Mouse (Mus musculus): ENCODE data around the gene Krtap3-2. TPM values are rescaled to one million over a fixed set of nuclear protein-coding genes. Genes with fewer than 3 reads are reported as not detected.
A peak's percentile ranks its signal among the peaks of the same experiment; 100 is the strongest.

Krtap3-2 gene
- polyA plus RNA-seq, 1 experiment from 2014 or later, result 0.19 TPM

DNA sequence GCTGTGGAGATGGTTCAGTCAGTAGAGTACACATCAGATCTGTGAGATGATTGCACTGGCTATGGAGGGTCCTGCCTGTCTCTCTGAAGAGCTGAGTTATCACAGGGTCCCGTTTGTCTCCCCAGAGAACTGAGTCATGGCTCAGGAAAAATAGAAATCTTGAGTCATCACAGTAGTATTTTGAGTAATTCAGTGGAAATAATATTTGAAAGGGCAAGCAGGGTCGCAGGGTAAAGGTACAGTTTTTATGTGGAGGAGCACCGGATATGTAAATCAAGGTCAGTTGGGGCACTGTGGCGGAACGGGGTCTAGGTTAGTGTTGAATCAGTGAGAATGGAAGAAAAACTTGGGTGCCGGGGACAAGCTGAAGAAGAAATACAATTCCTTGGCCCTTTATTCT lies 5.9 kb upstream of the Krtap3-2 start:
- Histone ChIP-seq H3K27me3 (ENCODE audit: control insufficient read depth, insufficient read depth, low read length) (no peaks in the 10 kb centered on the region), H3K9ac (ENCODE audit: low read length) (no peak overlapping the region), H3K4me2 (replicated peaks; ENCODE audit: low read depth) (no peak overlapping the region), H3K4me1 (replicated peaks; ENCODE audit: control insufficient read depth, insufficient read depth) (no peaks in the 10 kb centered on the region), H3K4me3 (ENCODE audit: low read depth, low read length) (no peak overlapping the region), H3K36me3 (ENCODE audit: control insufficient read depth, insufficient read depth, low read length) (no peaks in the 10 kb centered on the region), H3K27ac (replicated peaks) (no peak overlapping the region), H3K9me3 (ENCODE audit: control insufficient read depth, low read length) (no peaks in the 10 kb centered on the region)
- no peak for ATAC-seq (ENCODE audit: low FRiP score, low TSS enrichment)
- DNase-seq (ENCODE audit: low spot score), result no peak
- 79% methylated on average over 6 of the region's 6 CpGs for WGBS
- TF ChIP-seq EP300 (optimal IDR thresholded peaks at IDR 0.05) (no peak), CTCF (IDR thresholded peaks at IDR 0.05; ENCODE audit: low read depth) (no peak)

DNA sequence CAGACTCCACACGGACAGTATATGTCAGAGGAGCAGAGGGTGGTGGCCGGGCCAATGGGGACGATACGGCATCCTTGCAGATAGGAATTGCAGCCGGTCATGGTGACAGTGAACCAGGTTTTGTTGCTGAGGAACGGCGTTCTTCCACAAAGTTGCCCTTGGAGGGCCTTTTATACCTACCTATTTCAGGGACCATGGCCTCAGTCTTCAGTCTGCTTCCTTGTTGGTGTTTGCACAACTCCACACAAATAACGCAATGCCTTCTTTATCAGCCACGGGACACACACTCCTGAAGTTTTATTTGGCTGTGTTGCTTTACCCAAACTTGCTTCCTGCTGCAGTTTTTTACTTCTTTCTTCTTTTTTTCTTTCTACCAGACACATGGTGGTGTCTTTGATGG lies 2.7 kb upstream of the Krtap3-2 start, which contains the start of gene Gm11939:
Gm11939 (minus strand) TSS at position 101 of the 400 bp plus-strand sequence.
- Histone ChIP-seq H3K9me3 (ENCODE audit: control insufficient read depth, low read length) (no peaks in the 10 kb centered on the region), H3K4me2 (replicated peaks; ENCODE audit: low read depth) (no peak within 1 kb of the TSS), H3K4me1 (replicated peaks; ENCODE audit: control insufficient read depth, insufficient read depth) (no peaks in the 10 kb centered on the region), H3K36me3 (ENCODE audit: control insufficient read depth, insufficient read depth, low read length) (no peaks in the 10 kb centered on the region), H3K4me3 (ENCODE audit: low read depth, low read length) (no peak within 1 kb of the TSS), H3K27ac (replicated peaks) (no peak within 1 kb of the TSS), H3K9ac (ENCODE audit: low read length) (no peak within 1 kb of the TSS), H3K27me3 (ENCODE audit: control insufficient read depth, insufficient read depth, low read length) (no peaks in the 10 kb centered on the region)
- ATAC-seq (ENCODE audit: low FRiP score, low TSS enrichment) (no peak), DNase-seq (ENCODE audit: low spot score) (no peak)
- TF ChIP-seq CTCF (IDR thresholded peaks at IDR 0.05; ENCODE audit: low read depth) (no peak), EP300 (optimal IDR thresholded peaks at IDR 0.05) (no peak)
- 82% methylated on average over 9 of the region's 9 CpGs for WGBS

- no peaks in the 10 kb centered on the region for H3K27me3 ChIP-seq (ENCODE audit: control insufficient read depth, insufficient read depth, low read length)
- no peak overlapping the region for H3K4me2 ChIP-seq (replicated peaks; ENCODE audit: low read depth)
- no peaks in the 10 kb centered on the region for H3K9me3 ChIP-seq (ENCODE audit: control insufficient read depth, low read length)
- TF ChIP-seq CTCF (IDR thresholded peaks at IDR 0.05; ENCODE audit: low read depth), result no peak
- no peak for TF ChIP-seq EP300 (optimal IDR thresholded peaks at IDR 0.05)
- H3K4me1 ChIP-seq (replicated peaks; ENCODE audit: control insufficient read depth, insufficient read depth), result no peaks in the 10 kb centered on the region
- no peak overlapping the region for H3K4me3 ChIP-seq (ENCODE audit: low read depth, low read length)
- no peak for DNase-seq (ENCODE audit: low spot score)
- H3K9ac ChIP-seq (ENCODE audit: low read length), result no peak overlapping the region
- H3K27ac ChIP-seq (replicated peaks), result no peak overlapping the region
- 59% methylated on average over 3 of the region's 3 CpGs for WGBS
- H3K36me3 ChIP-seq (ENCODE audit: control insufficient read depth, insufficient read depth, low read length), result no peaks in the 10 kb centered on the region
- ATAC-seq (ENCODE audit: low FRiP score, low TSS enrichment), result no peak
Measured at GRCm38 (mm10) chr11:99557976-99558745, 1.5 kb upstream of the Krtap3-2 start.

DNA sequence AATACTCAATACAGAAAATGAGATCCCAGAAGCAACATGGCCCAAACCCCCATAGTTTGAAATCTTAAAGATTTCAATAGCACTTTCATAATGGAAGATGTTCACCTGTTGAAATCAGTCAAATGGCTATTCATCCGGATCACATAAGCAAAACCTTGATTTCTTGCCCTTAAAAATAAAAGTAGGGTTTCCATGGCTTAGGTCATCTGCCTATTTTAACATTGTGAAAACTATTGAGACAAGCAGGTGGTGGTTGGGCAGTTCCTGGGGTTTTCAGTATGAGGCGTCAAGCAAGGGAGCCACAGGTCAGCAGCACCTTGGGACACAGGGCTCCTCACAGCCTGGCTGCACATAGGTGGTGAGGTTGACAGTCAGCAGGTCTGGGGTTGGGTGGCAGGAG lies 458 bp downstream of the Krtap3-2 start:
- no peaks in the 10 kb centered on the region for H3K4me1 ChIP-seq (replicated peaks; ENCODE audit: control insufficient read depth, insufficient read depth)
- no peak for DNase-seq (ENCODE audit: low spot score)
- H3K4me2 ChIP-seq (replicated peaks; ENCODE audit: low read depth), result no peak overlapping the region
- 90% methylated on average over 2 of the region's 2 CpGs for WGBS
- no peak overlapping the region for H3K4me3 ChIP-seq (ENCODE audit: low read depth, low read length)
- H3K27me3 ChIP-seq (ENCODE audit: control insufficient read depth, insufficient read depth, low read length), result no peaks in the 10 kb centered on the region
- no peaks in the 10 kb centered on the region for H3K9me3 ChIP-seq (ENCODE audit: control insufficient read depth, low read length)
- no peak overlapping the region for H3K9ac ChIP-seq (ENCODE audit: low read length)
- H3K27ac ChIP-seq (replicated peaks), result no peak overlapping the region
- ATAC-seq (ENCODE audit: low FRiP score, low TSS enrichment), result no peak
- TF ChIP-seq CTCF (IDR thresholded peaks at IDR 0.05; ENCODE audit: low read depth) (no peak), EP300 (optimal IDR thresholded peaks at IDR 0.05) (no peak)
- no peaks in the 10 kb centered on the region for H3K36me3 ChIP-seq (ENCODE audit: control insufficient read depth, insufficient read depth, low read length)

DNA sequence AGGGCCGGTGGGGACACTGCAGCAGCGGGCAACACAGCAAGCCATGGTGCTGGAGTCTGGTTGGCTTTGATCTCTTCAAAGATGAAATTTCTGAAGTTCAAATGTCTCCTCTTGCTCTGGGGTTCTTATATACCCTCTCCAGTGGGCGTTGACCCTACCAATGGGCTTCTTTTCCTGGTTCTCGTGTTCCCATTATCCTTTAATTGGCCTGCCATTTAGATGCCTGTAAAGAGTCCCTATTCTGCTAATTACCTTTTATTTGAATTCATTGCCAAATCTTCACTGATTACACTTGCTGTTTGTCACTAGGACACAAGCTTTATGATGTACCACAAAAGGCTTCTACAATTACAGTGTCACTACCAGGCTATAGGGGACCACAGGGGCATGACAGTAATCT lies 5.9 kb downstream of the Krtap3-2 start, which contains the start of gene Krtap3-3:
Krtap3-3 (minus strand) TSS at position 101 of the 400 bp plus-strand sequence.
- Histone ChIP-seq H3K9ac (ENCODE audit: low read length) (no peak within 1 kb of the TSS), H3K9me3 (ENCODE audit: control insufficient read depth, low read length) (no peaks in the 10 kb centered on the region), H3K4me3 (ENCODE audit: low read depth, low read length) (no peak within 1 kb of the TSS), H3K36me3 (ENCODE audit: control insufficient read depth, insufficient read depth, low read length) (no peaks in the 10 kb centered on the region), H3K4me2 (replicated peaks; ENCODE audit: low read depth) (no peak within 1 kb of the TSS), H3K27me3 (ENCODE audit: control insufficient read depth, insufficient read depth, low read length) (no peaks in the 10 kb centered on the region), H3K27ac (replicated peaks) (no peak within 1 kb of the TSS), H3K4me1 (replicated peaks; ENCODE audit: control insufficient read depth, insufficient read depth) (no peaks in the 10 kb centered on the region)
- 68% methylated on average over 2 of the region's 4 CpGs for WGBS
- no peak for TF ChIP-seq CTCF (IDR thresholded peaks at IDR 0.05; ENCODE audit: low read depth)
- TF ChIP-seq EP300 (optimal IDR thresholded peaks at IDR 0.05), result no peak
- ATAC-seq (ENCODE audit: low FRiP score, low TSS enrichment) (no peak), DNase-seq (ENCODE audit: low spot score) (no peak)

GRCm38 (mm10) chr11:99547892-99548291 lies 8.8 kb downstream of the Krtap3-2 start:
- ATAC-seq (ENCODE audit: low FRiP score, low TSS enrichment) (no peak), DNase-seq (ENCODE audit: low spot score) (no peak)
- H3K36me3 ChIP-seq (ENCODE audit: control insufficient read depth, insufficient read depth, low read length), result no peaks in the 10 kb centered on the region
- no peaks in the 10 kb centered on the region for H3K4me1 ChIP-seq (replicated peaks; ENCODE audit: control insufficient read depth, insufficient read depth)
- no peak overlapping the region for H3K27ac ChIP-seq (replicated peaks)
- H3K27me3 ChIP-seq (ENCODE audit: control insufficient read depth, insufficient read depth, low read length), result no peaks in the 10 kb centered on the region
- no peak overlapping the region for H3K4me3 ChIP-seq (ENCODE audit: low read depth, low read length)
- H3K9me3 ChIP-seq (ENCODE audit: control insufficient read depth, low read length), result no peaks in the 10 kb centered on the region
- no peak overlapping the region for H3K4me2 ChIP-seq (replicated peaks; ENCODE audit: low read depth)
- H3K9ac ChIP-seq (ENCODE audit: low read length), result no peak overlapping the region
- TF ChIP-seq EP300 (optimal IDR thresholded peaks at IDR 0.05) (no peak), CTCF (IDR thresholded peaks at IDR 0.05; ENCODE audit: low read depth) (peak; percentile 31; the same call in 1 of the 2 replicates)

All from stomach, postnatal 0 days (tissue).